Mouse (Mus musculus) brain, embryonic 14.5 days (tissue): ENCODE measurements around the gene Krt83.

Experiments used
- CTCF ChIP-seq: fragments of 200-500 bp; IDR thresholded peaks from 2 replicates; pipeline ENCODE4 v1.5.1; 2012; ENCODE audit warnings: inconsistent platforms, mild to moderate bottlenecking, moderate library complexity, borderline replicate concordance; ENCODE audit not compliant: insufficient read depth, insufficient read length; ENCODE audit errors: extremely low read depth
- POLR2A ChIP-seq: fragments of 200-500 bp; IDR thresholded peaks from 2 replicates; pipeline ENCODE4 v1.6.1; 2012; ENCODE audit warnings: mild to moderate bottlenecking, inconsistent platforms, borderline replicate concordance; ENCODE audit not compliant: poor library complexity, insufficient read depth, insufficient read length, severe bottlenecking; ENCODE audit errors: extremely low read depth

DNA sequence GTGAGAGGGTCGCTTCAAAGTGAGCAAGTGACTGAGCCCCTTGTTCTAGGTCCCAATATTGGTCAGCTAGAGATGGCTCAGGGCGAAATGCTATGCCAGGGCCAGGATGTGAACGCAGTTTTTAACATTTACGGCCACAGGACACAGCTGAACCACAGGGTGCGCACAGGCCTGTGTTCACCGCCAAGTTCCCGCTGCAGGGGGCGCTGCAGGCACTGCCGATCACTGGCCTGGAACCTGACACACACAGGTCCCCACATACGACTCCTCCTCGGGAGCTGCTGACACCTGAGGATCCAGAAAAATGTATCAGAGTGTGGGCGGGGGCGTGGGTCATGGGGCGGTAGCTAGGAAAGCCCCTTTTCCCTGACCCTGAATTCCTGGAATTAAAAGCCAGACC is 32.0 kb downstream of the Krt83 start:
- no peak for TF ChIP-seq POLR2A
- TF ChIP-seq CTCF, result 0 out of 2 replicates have a peak, but pooled peaks have one; percentile 20
